In genomic region chr3:119361555-119362385, GRCm38 (mm10) we compare ENCODE assay signal across 11 mouse cellular contexts.
A peak's percentile ranks its signal among the peaks of the same experiment; 100 is the strongest.
DNase-seq lines count a peak whose midpoint lies in the region.
"Had no signal": no experiment of that assay in that cellular context is flagged by ENCODE, and none has a peak within 500 bp of the region (broad histone marks: within the 10 kb centered on the region; RNA-seq: fewer than 3 reads in every experiment).

No protein-coding gene starts in this region.

- H3K4me1 ChIP-seq in hindbrain, embryonic 10.5 days (replicated peaks): peaks cover 18% of the 10 kb centered on the region
- H3K4me1 ChIP-seq: heart, embryonic 10.5 days; limb, embryonic 12.5 days had no signal

- no peaks in the 10 kb centered on the region for H3K36me3 ChIP-seq in hindbrain, embryonic 10.5 days
- H3K36me3 ChIP-seq: heart, embryonic 10.5 days; limb, embryonic 12.5 days had no signal

- H3K4me3 ChIP-seq in hindbrain, embryonic 10.5 days: no peak overlapping the region
- H3K4me3 ChIP-seq: heart, embryonic 10.5 days; limb, embryonic 12.5 days had no signal

- WGBS in hindbrain, embryonic 10.5 days: 56% methylated on average over 13 of the region's 13 CpGs

- H3K27ac ChIP-seq in hindbrain, embryonic 10.5 days: no peak overlapping the region
- H3K27ac ChIP-seq: heart, embryonic 10.5 days; limb, embryonic 12.5 days had no signal

- no peaks in the 10 kb centered on the region for H3K9me3 ChIP-seq in hindbrain, embryonic 10.5 days
- H3K9me3 ChIP-seq: heart, embryonic 10.5 days; limb, embryonic 12.5 days had no signal

- peak; percentile 97 for DNase-seq in Muller cell, postnatal 12 days (ENCODE audit: inconsistent ontology term)
- DNase-seq in brain, embryonic 18.5 days (ENCODE audit: low read depth, low spot score): peak; percentile 60
- peak; percentile 12 for DNase-seq in hindbrain, embryonic 10.5 days (ENCODE audit: low spot score)
- DNase-seq in mesoderm, embryonic 11.5 days (ENCODE audit: low read depth, low spot score): peak; percentile 37
- DNase-seq in gastrocnemius, adult 18-20 months (ENCODE audit: low spot score): no peak
- no peak for DNase-seq in spleen, postnatal 36 days (ENCODE audit: low spot score in 2 of 2)
- no peak for DNase-seq in adrenal gland, adult (ENCODE audit: inconsistent age in 2 of 2, low spot score in 1 of 2)
- no peak for DNase-seq in kidney, postnatal 10 days
- DNase-seq: cerebellum, adult 18-20 months had no signal

- H3K27me3 ChIP-seq in hindbrain, embryonic 10.5 days (ENCODE audit: insufficient read depth, poor library complexity, severe bottlenecking): no peaks in the 10 kb centered on the region
- H3K27me3 ChIP-seq: limb, embryonic 12.5 days had no signal

Comparison
In these comparisons a context has a peak if more than half of its experiments do, and no peak if none do; other contexts are left out.
1. DNase-seq: peak in Muller cell, postnatal 12 days (single experiment), brain, embryonic 18.5 days (single experiment), hindbrain, embryonic 10.5 days (single experiment) and mesoderm, embryonic 11.5 days (single experiment); none in gastrocnemius, adult 18-20 months (single experiment), spleen, postnatal 36 days (0 of 2), adrenal gland, adult (0 of 2) and kidney, postnatal 10 days (single experiment).